Mouse (Mus musculus) thymus, postnatal 36 days (tissue): ENCODE measurements around the gene Mdm2.
"Not testable (repeated sequence)": the region's sequence is repeated elsewhere in the genome, so short reads cannot be mapped to it uniquely, and the experiment has no call there.

Experiments used
- DNase-seq, 2 experiments: peaks; one replicate each; pipeline ENCODE4 v3.0.0; 2022; ENCODE audit warnings: mixed read lengths in 2 of 2

Mdm2 gene

DNA sequence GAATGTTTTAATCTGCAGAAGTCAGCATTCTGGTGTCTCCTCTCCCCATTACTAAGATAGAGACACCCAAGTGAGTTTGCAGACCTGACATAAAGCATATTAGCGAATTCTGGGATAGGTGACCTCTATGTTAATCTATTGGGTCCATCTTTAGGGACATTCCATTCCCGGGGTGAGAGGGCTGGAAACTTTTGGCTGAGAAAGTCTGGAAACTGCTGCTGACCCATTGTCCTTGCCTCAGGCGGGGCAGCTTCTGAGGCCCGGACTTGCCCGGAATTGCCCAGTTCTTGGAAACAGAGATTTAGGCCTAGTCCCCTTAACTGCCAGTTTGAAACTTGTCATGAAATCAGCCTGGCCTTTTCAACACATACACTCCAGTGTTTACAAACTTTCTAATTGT lies 850 bp upstream of the Mdm2 start:
- DNase-seq = peak in 1 of 2 experiments; percentile 23

DNA sequence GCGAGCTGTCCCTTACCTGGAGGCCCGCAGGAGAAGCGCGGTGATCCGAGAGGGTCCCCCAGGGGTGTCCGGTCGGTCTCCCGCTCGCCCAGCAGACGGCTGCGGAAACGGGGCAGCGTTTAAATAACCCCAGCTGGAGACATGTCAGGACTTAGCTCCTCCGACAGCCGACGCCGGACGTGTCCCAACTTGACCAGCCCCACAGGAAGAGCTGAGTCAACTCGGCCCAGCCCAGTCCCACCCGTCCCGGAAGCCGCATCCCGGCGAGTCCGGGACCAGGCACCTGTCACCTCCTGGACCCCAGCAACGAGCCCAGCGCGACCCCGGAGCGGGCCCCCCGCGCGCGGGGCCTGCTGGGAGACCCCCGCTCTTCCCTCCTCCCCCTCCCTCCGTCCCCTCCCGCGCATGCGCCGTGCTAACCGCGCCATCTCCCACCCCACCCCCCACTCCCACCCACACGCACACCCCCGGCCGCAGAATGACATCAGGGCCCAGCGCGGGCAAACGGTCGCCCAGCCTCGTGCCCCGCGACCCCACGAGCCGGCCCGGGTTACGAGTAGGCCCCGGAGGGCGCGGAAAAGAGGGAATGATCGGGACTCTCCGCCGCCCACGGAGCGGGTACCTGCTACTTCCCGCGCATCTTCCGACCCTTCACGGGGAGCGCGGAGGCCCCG lies 491 bp downstream of the Mdm2 start:
- DNase-seq = peak; percentile 77 to 83

DNA sequence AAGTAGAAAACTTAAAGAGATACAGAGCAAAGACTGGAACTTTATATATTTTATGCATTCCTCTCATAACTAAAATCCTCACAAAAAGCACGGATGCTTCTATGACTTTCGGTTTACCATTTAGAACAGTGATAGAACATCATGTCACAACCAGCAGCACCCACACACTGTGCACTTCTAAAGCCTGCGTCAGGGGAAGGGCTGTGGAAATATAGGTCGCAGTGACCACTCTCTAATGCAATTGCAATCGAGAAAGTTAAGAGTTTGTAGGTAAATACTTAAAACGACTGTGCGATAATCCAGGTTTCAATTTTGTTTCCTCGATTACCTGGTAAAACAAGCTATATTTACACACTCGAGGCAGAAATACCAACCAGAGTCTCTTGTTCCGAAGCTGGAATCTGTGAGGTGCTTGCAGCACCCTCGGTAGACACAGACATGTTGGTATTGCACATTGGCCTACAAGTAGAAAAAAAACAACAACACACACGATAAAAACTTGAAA lies 1.2 kb downstream of the Mdm2 start:
- no peak for DNase-seq

DNA sequence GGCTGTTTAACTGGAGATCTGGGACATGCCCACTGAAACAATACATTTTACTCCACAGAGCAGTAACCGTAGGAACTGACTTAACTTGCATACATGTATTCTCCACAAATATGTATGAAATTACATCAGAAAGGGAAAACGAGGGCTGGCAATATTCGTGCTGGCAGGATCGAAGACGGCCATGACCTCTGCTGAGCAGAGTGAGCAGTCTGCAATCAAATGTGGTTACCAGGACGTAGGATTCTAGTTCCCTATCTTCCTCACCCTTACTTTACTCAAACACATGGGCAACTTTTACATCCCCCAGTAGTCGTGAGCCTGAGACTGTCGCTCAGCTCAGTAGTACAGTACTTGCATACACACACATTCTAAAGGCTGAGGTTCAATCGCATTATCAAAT lies 1.7 kb downstream of the Mdm2 start:
- DNase-seq = no peak

DNA sequence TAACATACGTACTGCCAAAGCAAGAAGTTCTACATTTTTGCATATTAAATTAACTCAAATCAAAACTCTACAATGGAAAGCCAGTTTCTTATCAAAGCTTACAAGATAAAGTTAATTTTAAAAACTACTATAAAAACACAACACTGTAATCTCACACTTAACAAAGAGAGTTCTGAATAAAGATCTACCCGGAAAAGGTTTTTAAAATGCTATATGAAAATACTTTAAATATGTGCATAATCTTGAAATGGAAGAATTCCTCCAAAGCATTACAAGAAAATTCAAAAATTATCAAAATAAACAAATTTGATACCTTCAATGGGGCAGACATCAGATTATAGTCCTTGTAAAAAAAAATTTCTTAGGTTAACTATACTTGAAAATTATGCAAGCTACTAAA lies 2.2 kb downstream of the Mdm2 start:
- no peak for DNase-seq

DNA sequence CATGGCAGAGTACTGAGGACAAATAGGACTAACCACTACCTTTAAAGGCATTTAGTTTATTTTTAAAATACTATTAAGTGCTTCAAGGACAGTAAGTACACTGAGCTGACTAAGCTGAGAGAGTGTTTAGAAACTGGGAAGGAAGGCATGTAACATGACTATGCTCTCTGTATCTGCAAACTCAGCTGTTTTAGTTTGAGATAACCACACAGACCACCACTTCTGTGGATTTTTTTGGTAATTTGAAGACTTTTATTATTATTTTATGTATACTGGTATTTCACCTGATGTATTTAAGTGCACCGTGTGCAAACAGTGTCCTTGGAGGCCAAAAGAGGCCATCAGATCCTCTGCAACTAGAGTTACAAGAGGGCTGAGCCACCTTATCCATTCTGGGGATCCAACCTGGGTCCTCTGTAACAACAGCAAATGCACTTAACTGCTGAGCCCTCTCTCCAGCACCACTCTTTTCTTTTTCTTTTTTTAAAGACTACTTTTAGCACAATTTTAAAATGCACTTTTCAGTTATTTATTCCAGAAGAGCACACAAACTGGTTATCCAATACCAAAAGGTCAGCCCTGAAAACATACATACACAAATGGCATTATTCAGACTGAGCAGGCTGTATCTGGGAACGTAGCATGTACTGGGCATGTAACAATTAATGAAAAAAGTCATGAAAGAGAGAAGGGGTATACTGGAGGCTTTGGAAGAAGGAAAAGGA lies 3.3 kb downstream of the Mdm2 start:
- no peak for DNase-seq

DNA sequence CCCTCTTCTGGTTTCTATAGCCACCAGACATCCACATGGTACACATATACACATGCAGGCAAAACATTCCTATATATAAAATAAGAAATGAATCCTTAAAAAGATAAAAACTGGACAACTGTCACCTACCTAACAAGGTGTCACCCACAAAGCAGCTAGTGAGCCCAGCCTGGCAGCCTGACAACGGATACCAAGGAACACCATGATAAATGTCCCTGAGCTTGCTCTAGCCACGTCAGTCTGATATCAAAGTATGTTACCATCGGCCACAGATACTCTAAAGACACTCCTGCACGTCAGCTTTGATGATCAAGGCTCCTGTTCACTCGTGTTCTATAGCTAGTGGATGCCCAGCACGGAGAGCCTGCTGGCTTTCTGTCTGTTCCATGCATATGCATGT lies 4.1 kb downstream of the Mdm2 start:
- DNase-seq = no peak

DNA sequence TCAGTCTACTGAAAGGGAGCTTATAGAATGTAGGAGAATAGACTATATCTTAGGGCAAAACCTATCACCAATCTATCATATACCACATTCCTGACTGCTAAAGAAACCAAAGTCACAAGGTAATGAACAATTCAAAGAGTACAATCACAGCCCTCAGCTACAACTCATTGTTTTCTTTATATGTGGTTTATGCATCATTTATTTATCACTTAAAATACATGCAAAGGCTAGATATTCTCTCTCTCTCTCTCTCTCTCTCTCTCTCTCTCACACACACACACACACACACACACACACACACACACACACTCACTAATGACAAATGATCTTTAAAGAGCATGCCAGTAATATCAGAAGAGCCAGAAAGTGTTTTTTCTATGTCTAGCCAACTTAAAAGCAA lies 4.8 kb downstream of the Mdm2 start:
- DNase-seq = no peak

DNA sequence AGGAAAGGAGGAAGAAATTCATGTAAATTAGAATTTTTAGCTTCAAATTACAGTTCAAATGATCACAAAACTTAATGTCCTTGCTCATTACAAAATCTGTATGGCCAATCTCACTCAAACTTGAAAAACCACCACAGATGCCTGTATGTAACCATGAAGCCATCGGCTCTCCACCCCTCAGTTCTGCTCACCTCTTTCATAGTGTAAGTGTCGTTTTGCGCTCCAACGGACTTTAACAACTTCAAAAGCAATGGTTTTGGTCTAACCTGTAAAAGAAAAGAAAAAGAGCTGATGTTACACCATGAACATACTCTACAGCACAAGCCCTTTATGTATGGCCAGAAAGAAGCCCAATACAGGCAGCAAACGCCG lies 5.6 kb downstream of the Mdm2 start:
- DNase-seq = no peak

DNA sequence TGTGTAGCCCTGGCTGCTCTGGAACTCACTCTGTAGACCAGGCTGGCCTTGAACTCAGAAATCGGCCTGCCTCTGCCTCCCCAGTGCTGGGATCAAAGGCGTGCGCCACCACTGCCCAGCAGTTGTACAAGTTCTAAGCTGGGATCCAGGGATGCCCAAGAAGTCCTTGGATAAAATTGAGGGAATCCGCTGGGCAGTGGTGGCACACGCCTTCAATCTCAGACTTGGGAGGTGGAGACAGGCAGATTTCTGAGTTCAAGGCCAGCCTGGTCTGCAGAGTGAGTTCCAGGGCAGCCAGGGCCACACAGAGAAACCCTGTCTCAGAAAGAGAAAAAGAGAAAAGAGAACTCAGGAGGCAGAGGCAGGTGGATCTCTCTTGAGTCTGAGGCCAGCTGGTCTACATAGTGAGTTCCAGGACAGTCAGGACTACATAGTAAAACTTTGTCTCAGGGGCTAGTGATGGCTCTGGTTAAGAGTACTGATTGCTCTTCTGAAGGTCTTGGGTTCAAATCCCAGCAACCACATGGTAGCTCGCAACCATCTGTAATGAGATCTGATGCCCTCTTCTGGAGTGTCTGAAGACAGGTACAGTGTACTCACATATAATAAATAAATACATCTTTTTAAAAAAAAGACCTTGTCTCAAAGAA lies 6.1 kb downstream of the Mdm2 start:
- DNase-seq = not testable (repeated sequence)

DNA sequence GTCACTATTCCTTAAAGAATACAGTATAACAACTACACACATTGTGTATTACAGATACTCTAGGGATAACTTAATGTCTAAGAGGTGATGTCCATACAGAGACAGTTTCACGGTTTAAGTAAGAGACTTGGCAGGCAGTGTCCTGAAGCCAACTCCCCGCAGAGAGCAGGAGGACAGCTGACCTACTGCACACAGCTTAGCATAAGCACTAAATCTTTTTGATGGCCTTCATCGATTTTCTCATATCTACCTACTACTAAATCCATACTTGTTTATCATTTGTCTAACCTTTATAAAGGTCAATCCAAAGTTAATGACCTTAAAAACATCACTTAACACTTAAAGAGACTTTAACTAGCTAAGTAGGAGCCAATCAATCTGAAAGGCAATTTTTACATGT lies 7.1 kb downstream of the Mdm2 start:
- DNase-seq = no peak

DNA sequence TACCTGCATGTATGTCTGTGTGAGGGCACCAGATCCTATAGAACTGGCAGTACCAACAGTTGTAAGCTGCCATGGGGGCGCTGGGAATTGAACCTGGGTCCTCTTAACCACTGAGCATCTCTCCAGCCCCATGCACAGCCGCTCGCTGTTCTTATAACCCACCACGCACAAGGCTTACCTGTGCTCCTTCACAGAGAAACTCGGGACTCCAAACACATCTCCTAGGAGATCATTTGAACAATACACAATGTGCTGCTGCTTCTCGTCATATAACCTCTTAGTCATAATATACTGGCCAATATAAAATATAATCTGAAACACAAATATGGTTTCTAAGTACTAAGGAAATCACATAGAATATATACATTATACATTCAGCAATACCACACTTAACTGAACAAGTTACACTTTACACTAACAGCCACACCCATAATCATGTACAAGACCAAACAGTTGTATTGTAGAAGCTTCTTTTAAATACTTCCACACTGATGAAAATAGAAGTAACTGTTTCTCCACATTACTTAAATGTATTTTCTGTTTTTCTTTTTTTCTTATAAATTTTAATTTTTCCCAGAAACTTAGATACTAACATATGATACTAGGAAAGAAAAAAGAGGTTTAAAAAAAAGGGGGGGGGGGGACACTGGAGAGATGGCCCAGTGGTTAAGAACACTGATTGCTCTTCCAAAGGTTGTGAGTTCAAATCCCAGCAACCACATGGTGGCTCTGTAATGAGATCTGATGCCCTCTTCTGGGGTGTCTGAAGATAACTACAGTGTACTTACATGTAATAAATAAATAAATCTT lies 8.3 kb downstream of the Mdm2 start:
- no peak for DNase-seq

DNA sequence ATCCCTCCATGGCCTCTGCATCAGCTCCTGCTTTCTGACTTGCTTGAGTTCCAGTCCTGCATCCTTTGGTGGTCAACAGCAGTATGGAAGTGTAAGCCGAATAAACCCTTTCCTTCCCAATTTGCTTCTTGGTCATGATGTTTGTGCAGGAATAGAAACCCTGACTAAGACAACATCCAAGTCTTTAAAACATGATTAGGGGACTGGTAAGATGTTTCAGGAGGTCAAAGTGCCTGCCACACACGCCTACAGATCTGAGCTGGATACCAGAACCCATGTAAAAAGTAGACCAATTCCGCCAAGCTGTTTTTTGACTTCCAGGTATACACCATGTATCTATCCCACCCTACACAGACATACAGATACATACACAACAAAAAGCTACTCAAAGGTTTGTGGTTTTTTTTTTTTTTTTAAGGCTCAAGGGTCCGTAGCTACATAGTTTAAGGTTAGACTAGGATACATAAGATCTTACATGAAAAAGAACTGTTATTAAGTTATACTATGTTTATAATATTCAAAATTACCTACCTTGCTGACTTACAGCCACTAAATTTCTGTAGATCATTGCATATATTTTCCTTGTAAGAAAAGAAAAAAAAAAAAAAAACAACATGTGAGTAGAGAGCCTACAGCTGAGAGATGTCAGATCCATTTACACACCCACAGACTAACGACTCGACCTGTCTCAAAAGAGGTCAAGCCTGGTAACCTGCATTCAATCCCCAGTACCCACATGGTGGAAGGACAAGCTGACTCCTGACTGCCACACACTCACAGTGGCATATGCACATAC lies 9.3 kb downstream of the Mdm2 start:
- DNase-seq = no peak

DNA sequence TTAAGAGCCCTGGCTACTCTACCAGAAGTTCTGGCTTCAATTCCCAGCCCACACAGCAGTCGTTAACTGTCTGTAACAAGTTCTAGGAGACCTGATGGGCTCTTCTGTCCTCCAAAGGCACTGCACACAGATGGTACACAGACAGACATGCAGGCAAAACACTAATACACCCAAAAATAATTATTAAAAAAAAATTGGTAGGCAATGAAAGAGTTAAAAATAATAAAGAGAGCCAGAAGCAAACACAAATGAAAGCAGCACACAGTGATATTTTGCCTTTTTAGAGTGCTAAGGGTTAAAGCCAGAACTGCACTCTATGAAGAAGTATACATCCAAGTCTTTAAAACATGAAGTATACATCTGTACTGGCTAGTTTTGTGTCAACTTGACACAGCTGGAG lies 10.1 kb downstream of the Mdm2 start:
- DNase-seq = no peak

DNA sequence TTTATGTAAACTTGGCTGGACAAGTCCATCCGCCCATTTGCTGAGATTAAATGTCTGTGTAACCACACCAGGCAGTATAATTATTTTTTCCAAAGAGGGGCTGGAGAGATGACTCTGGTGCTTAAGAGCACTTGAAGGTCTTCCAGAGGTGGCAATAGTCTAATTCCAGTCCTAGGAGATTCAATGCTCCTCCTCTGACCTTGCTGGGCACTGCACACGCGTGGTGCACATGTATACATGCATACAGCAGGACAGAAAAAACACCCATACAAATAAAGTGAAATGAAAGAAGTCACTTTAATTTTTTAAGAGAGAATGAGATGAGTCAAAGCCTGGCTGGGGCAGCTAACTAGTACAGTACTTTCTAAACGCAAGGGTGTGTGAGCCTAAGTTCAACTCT lies 10.6 kb downstream of the Mdm2 start:
- DNase-seq = no peak

DNA sequence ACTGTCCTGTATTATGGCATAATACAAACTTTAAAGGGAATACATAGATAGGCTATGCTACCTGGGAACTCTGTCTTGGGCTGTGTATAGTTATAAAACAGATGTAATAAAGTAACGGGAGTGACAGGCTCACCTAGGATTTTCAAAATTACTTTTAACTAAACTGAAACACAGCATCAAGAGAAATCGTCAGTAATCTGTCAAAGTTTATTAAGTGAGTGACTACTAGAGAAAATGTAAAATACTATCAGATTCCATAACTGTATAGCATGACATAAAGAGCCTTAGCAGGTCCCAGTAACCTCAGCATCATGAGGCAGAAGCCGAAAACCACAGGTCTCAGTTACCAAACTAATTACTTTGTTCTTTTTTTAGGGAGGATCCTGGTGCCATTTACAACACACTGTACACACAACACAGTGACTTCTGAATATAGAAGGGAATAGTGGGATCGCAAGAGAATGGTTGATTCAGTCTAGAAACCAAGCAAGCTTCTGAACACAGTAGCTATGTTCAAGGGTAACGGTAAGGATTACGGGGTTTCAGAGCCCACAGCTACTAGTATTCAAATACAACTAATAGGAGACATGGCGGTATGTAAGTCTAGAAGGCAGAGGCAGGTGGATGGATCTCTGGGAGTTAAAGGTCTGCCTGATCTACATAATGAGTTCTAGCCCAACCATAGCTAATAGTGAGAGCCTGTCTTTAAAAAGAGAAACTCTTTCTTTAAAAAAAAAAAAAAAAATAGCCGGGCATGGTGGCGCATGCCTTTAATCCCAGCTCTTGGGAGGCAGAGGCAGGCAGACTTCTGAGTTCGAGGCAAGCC lies 12.0 kb downstream of the Mdm2 start:
- no peak for DNase-seq

DNA sequence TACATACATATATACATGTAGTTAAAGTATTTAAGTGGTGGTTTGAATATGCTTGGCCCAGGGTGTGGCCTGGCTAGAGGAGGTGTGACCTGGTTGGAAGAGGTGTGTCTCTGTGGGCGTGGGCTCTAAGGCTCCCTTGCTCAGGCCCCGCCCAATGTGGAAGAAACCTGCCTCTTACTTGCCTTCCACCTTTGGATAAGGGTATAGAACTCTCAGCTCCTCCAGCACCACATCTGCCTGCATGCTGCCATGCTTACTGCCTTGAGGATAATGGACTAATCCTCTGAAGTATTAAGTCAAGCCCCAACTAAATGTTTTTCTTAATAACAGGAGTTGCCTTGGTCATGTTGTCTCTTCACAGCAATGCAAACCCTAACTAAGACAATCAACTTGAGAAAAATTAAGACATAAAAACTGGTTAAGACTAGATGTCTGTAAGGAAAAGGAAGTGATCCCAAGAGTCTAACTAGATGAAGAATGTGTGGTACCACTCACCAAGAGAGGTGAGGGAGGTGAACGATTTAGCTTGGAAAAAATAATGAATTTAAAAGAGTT lies 12.9 kb downstream of the Mdm2 start:
- DNase-seq = no peak

DNA sequence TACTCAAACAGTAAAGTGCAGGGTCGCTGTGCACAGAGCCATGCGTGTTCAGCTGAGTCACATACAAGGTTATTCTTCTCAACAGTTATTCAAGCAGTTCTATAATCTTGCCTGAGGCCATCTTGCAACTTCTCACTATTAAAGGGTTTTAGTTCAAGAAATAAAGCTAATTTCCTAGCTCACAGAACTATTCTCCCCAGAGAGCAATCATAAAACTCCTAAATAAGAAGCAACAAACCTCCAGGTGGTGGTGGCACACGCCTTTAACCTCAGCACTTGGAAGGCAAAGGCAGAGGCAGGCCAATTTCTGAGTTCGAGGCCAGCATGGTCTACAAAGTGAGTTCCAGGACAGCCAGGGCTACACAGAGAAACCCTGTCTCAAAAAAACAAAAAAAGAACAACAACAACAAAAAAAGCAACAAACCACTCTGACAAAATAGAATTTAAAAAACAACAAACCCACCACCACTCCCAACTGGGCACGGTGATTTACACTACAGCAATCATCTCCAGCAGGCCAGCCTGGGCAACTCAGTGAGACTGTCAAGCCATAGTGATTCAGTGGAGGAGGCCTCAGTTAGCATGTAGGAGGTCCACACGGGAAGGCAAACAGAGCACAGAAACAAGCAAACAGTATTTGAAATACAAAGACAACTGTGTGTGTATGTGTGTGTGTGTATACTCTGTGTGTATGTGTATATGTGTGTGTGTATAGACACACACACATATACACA lies 13.6 kb downstream of the Mdm2 start:
- no peak for DNase-seq

DNA sequence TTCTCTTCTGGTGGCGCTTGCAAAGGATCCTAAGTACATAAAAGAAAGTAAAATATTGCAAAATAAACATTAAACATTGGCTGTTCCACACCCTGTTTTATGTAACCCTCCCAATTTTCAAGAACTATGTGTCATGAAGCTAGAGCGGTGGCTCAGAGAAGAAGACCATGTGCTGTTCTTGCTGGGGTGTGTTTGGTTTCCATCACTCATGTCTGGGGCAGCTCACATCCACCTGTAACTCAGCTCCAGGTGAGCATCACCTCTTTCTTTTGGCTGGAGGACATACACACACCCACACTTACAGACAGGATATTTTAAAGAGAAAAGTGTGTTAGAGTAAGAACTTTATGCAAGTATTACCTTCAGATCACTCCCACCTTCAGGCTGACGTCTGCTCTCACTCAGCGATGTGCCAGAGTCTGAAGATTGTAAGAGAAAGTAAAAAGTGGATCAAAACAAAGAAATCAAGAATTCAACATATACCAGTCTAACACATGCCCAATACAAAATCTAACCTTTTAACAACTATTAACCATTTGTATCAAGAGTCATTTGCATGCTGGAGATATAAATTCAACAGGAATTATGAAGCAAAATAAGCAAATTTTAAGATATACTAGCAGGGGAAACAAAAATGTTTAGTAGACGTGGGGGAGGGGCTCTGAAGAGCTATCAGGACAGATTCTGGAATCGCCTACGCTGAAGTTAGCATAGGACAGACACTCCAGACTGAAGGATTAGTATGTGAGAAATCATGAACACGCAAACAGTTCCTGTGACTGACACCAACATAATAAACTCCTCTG lies 14.3 kb downstream of the Mdm2 start:
- no peak for DNase-seq

DNA sequence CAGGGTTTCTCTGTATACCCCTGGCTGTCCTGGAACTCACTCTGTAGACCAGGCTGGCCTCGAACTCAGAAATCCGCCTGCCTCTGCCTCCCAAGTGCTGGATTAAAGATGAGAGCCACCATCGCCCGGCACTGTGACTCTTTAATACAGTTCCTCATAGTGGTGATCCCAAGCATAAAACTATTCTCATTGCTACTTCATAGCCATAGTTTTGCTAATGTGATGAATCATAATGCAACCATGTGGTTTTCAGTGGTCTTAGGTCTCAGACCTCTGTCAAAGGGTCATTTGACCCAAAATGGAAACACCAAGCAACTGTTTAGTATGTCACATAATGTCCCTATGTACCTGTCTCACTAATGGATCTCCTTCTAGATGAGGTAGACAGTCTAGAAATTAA lies 15.0 kb downstream of the Mdm2 start:
- no peak for DNase-seq
